8 mouse cellular contexts compared by ENCODE assay signal in the genomic region with DNA sequence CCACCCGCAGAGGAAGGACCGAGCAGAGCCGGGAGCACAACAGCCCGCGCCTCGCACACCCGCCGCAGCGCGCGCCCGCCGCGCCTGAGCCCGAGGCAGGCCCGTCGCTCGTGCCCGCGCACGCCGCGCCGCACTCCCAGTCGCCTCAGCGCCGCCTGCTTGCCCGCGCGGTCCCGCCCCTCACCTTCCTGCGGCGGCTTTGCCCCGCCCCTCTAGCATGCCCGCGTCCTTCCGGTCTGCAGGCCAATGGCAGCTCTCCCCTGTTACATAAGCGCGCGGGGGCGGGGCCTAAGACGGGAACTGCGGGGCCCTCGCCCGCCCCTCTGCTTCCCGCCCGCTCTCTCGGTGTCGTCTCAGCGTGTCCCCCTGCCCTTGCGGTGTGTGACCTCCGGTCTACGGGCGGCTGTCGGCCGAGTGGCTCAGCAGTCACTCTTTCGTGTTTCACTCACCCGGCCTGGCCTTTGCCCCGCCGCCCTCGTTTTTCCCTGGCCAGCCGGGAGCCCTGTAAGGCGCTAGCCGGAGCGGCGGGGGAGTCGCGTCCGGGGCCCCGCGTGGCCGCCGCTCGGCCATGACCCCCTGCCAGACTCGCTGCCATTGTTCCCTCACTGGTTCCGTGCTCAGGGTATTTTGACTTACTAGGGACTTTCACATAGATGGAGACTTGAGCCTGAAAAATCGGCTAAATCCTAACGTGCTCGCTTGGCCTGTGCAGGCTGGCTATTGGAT. TPM values are rescaled to one million over a fixed set of nuclear protein-coding genes. Genes with fewer than 3 reads are reported as not detected.
A peak's percentile ranks its signal among the peaks of the same experiment; 100 is the strongest.
DNase-seq lines count a peak whose midpoint lies in the region; ATAC-seq lines count a peak whose summit lies in the region.

A gene (minus strand): TSS at position 541 of the 726 bp plus-strand sequence.

- peak within 1 kb of the TSS; percentile 88 for H3K4me3 ChIP-seq in hindbrain, embryonic 15.5 days

- H3K36me3 ChIP-seq in hindbrain, embryonic 15.5 days = peaks cover 7% of the 10 kb centered on the region

- WGBS in hindbrain, embryonic 15.5 days = under 1% methylated on average over 66 of the region's 79 CpGs

- H3K4me2 ChIP-seq in hindbrain, embryonic 15.5 days = peak within 1 kb of the TSS; percentile 69

- H3K9ac ChIP-seq in hindbrain, embryonic 15.5 days = peak within 1 kb of the TSS; percentile 98

- peak; percentile 100 for ATAC-seq in hindbrain, embryonic 15.5 days (ENCODE audit: low FRiP score, low read depth)

- peak; percentile 97 for DNase-seq in R1 (ENCODE audit: low read depth, low spot score)
- DNase-seq in cerebellum, postnatal 25 days = peak; percentile 100
- peak; percentile 98 for DNase-seq in frontal cortex, postnatal 36 days (ENCODE audit: low spot score in 2 of 2)
- DNase-seq in left cerebral cortex, adult 11 months (ENCODE audit: low spot score) = peak; percentile 98
- DNase-seq in lung, postnatal 4 days = peak; percentile 99 to 100
- DNase-seq in retina, postnatal 7 days (ENCODE audit: low read depth, low spot score) = peak; percentile 98
- peak; percentile 98 for DNase-seq in urinary bladder, adult 2 months (ENCODE audit: low spot score)

- peak within 1 kb of the TSS; percentile 99 for H3K27ac ChIP-seq in hindbrain, embryonic 15.5 days (replicated peaks)

- H3K27me3 ChIP-seq in hindbrain, embryonic 15.5 days = no peaks in the 10 kb centered on the region

- H3K4me1 ChIP-seq in hindbrain, embryonic 15.5 days (replicated peaks) = peaks cover 29% of the 10 kb centered on the region

- H3K9me3 ChIP-seq in hindbrain, embryonic 15.5 days = no peaks in the 10 kb centered on the region

RNA-seq across cellular contexts. Expression of the gene that starts here (rescaled TPM):
- polyA plus RNA-seq in hindbrain, embryonic 15.5 days (2015; fragmentation: Nextera tagmentation; extraction: Ambion mirVana) = 407 and 424 TPM in 2 replicates
- 97.1 and 100 TPM in 2 replicates for polyA plus RNA-seq in urinary bladder, adult 2 months (2012; rRNA removed)

Comparison
In these comparisons a context has a peak if more than half of its experiments do, and no peak if none do; other contexts are left out.
1. Peak in every context shown above with its lines: DNase-seq, ATAC-seq, H3K4me3 ChIP-seq and H3K27ac ChIP-seq.